Mouse (Mus musculus) hindbrain, embryonic 11.5 days (tissue): ENCODE measurements at regions not wholly inside any gene's neighbourhood (a gene's known extent, or its start where the extent isn't known, plus 50 kb on each side); places are given as distances from the start of the nearest gene placed in this dataset.

Source experiments
- ATAC-seq: fragments of 200-750 bp; cut with Nextera tagmentation; 2 replicates; pipeline ENCODE4 v1.8.0; 2017; ENCODE audit warnings: mild to moderate bottlenecking, moderate TSS enrichment, moderate library complexity; ENCODE audit not compliant: low FRiP score
- DNase-seq: peaks from one replicate; pipeline ENCODE4 v3.0.0-alpha.2; 2015; ENCODE audit warnings: low spot score
- H3K27ac ChIP-seq: fragments of 300-500 bp; sonication (generic); 2 replicates; pipeline ENCODE4 v1.5.1; 2014; ENCODE audit warnings: mild to moderate bottlenecking, low read depth, low read length
- H3K27me3 ChIP-seq: fragments of 300-500 bp; sonication (generic); 2 replicates; pipeline ENCODE4 v1.6.1; 2014; ENCODE audit warnings: mild to moderate bottlenecking, low read length, moderate library complexity, mixed read lengths; ENCODE audit not compliant: control insufficient read depth, insufficient read depth
- H3K36me3 ChIP-seq: fragments of 300-500 bp; sonication (generic); 2 replicates; pipeline ENCODE4 v1.6.1; 2014; ENCODE audit warnings: mild to moderate bottlenecking, low read length, moderate library complexity, mixed read lengths; ENCODE audit not compliant: control insufficient read depth, insufficient read depth
- H3K4me1 ChIP-seq: fragments of 300-500 bp; sonication (generic); replicated peaks from 2 replicates; pipeline ENCODE4 v1.6.1; 2014; ENCODE audit warnings: low read length, mixed read lengths; ENCODE audit not compliant: control insufficient read depth, insufficient read depth
- H3K4me2 ChIP-seq: fragments of 300-500 bp; sonication (generic); replicated peaks from 2 replicates; pipeline ENCODE4 v1.6.1; 2014; ENCODE audit warnings: mild to moderate bottlenecking, low read depth, low read length
- H3K4me3 ChIP-seq: fragments of 300-500 bp; sonication (generic); 2 replicates; pipeline ENCODE4 v1.5.1; 2014; ENCODE audit warnings: low read depth, low read length
- H3K9ac ChIP-seq: fragments of 300-500 bp; sonication (generic); 2 replicates; pipeline ENCODE4 v1.6.1; 2014; ENCODE audit warnings: low read depth, low read length
- H3K9me3 ChIP-seq: fragments of 300-500 bp; sonication (generic); 2 replicates; pipeline ENCODE4 v1.6.1; 2016; ENCODE audit warnings: low read length; ENCODE audit not compliant: control insufficient read depth
- WGBS: fragments of 180-500 bp; shearing (Covaris S2); extraction: QIAGEN DNeasy Blood & Tissue Kit; methylation state at CpG from one replicate; pipeline ENCODE4 v1.1.7; 2014; 5-methylcytosine and 5-hydroxymethylcytosine counted together

GRCm38 (mm10) chr13:39899332-39899731, 461.9 kb downstream of the Ofcc1 start:
- DNase-seq: no peak
- Histone ChIP-seq H3K9me3 (no peaks in the 10 kb centered on the region), H3K27ac (no peak overlapping the region)

GRCm38 (mm10) chr13:39898412-39898979, 462.8 kb downstream of the Ofcc1 start:
- H3K27ac ChIP-seq: no peak overlapping the region
- DNase-seq: no peak
- no peaks in the 10 kb centered on the region for H3K9me3 ChIP-seq
- no peak for ATAC-seq
- no peaks in the 10 kb centered on the region for H3K27me3 ChIP-seq
- 87% methylated on average over 5 of the region's 5 CpGs for WGBS
- no peak overlapping the region for H3K4me2 ChIP-seq
- no peak overlapping the region for H3K9ac ChIP-seq
- H3K4me1 ChIP-seq: no peaks in the 10 kb centered on the region
- H3K36me3 ChIP-seq: no peaks in the 10 kb centered on the region
- H3K4me3 ChIP-seq: no peak overlapping the region

More at GRCm38 (mm10) chr13:39899332-39899731, 461.9 kb downstream of the Ofcc1 start:
- Histone ChIP-seq H3K9ac (no peak overlapping the region), H3K4me3 (no peak overlapping the region), H3K4me1 (no peaks in the 10 kb centered on the region), H3K36me3 (no peaks in the 10 kb centered on the region), H3K27me3 (no peaks in the 10 kb centered on the region), H3K4me2 (no peak overlapping the region)
- WGBS: 94% methylated on average over 2 of the region's 2 CpGs
- ATAC-seq: no peak

GRCm38 (mm10) chr13:39894159-39894558, 467.1 kb downstream of the Ofcc1 start:
- WGBS: 71% methylated on average over 5 of the region's 5 CpGs
- Histone ChIP-seq H3K9ac (no peak overlapping the region), H3K4me2 (no peak overlapping the region), H3K27ac (no peak overlapping the region), H3K27me3 (no peaks in the 10 kb centered on the region), H3K36me3 (no peaks in the 10 kb centered on the region), H3K9me3 (no peaks in the 10 kb centered on the region), H3K4me3 (no peak overlapping the region), H3K4me1 (no peaks in the 10 kb centered on the region)
- ATAC-seq: no peak
- DNase-seq: no peak

- ATAC-seq (no peak), DNase-seq (no peak)
- no peaks in the 10 kb centered on the region for H3K9me3 ChIP-seq
- H3K36me3 ChIP-seq: no peaks in the 10 kb centered on the region
- no peak overlapping the region for H3K9ac ChIP-seq
- no peak overlapping the region for H3K4me3 ChIP-seq
- WGBS: 83% methylated on average over 7 of the region's 7 CpGs
- H3K4me1 ChIP-seq: no peaks in the 10 kb centered on the region; the same call in 1 of the 2 replicates
- no peak overlapping the region for H3K4me2 ChIP-seq
- peaks cover 30% of the 10 kb centered on the region for H3K27me3 ChIP-seq
- no peak overlapping the region for H3K27ac ChIP-seq
These were observed 480.2 kb downstream of the Ofcc1 start for GRCm38 (mm10) chr13:39881066-39881465.

- no peaks in the 10 kb centered on the region for H3K36me3 ChIP-seq
- peaks cover 36% of the 10 kb centered on the region for H3K27me3 ChIP-seq
- DNase-seq (no peak), ATAC-seq (no peak)
- H3K4me3 ChIP-seq: no peak overlapping the region
- no peak overlapping the region for H3K27ac ChIP-seq
- no peaks in the 10 kb centered on the region; the same call in 1 of the 2 replicates for H3K4me1 ChIP-seq
- no peaks in the 10 kb centered on the region for H3K9me3 ChIP-seq
- H3K9ac ChIP-seq: no peak overlapping the region
- H3K4me2 ChIP-seq: no peak overlapping the region
- 72% methylated on average over 2 of the region's 2 CpGs for WGBS
These were observed 481.1 kb downstream of the Ofcc1 start for GRCm38 (mm10) chr13:39880136-39880535.

- 0 out of 2 replicates have a peak overlapping the region, but pooled peaks have one; percentile 8 for H3K4me2 ChIP-seq
- no peak overlapping the region for H3K27ac ChIP-seq
- 17% methylated on average over 16 of the region's 16 CpGs for WGBS
- H3K4me3 ChIP-seq: no peak overlapping the region
- DNase-seq (peak; percentile 81), ATAC-seq (peak; percentile 99)
- no peaks in the 10 kb centered on the region for H3K36me3 ChIP-seq
- no peak overlapping the region for H3K9ac ChIP-seq
- H3K27me3 ChIP-seq: peaks cover 45% of the 10 kb centered on the region
- no peaks in the 10 kb centered on the region; the same call in 1 of the 2 replicates for H3K4me1 ChIP-seq
- no peaks in the 10 kb centered on the region for H3K9me3 ChIP-seq
These were observed 483.7 kb downstream of the Ofcc1 start for GRCm38 (mm10) chr13:39877361-39878141.

GRCm38 (mm10) chr13:39852257-39852800, 508.9 kb downstream of the Ofcc1 start:
- Histone ChIP-seq H3K4me2 (no peak overlapping the region), H3K27me3 (no peaks in the 10 kb centered on the region), H3K27ac (no peak overlapping the region), H3K9ac (no peak overlapping the region), H3K36me3 (no peaks in the 10 kb centered on the region), H3K9me3 (no peaks in the 10 kb centered on the region), H3K4me1 (no peaks in the 10 kb centered on the region), H3K4me3 (no peak overlapping the region)
- DNase-seq (no peak), ATAC-seq (no peak)
- WGBS: 90% methylated on average over 6 of the region's 6 CpGs

- H3K4me3 ChIP-seq: no peak overlapping the region
- WGBS: 67% methylated on average over 1 of the region's 1 CpGs
- H3K4me1 ChIP-seq: no peaks in the 10 kb centered on the region
- H3K9ac ChIP-seq: no peak overlapping the region
- H3K4me2 ChIP-seq: no peak overlapping the region
- no peaks in the 10 kb centered on the region for H3K36me3 ChIP-seq
- H3K9me3 ChIP-seq: no peaks in the 10 kb centered on the region
- no peak overlapping the region for H3K27ac ChIP-seq
- no peaks in the 10 kb centered on the region for H3K27me3 ChIP-seq
- DNase-seq (no peak), ATAC-seq (no peak)
These were observed 511.9 kb downstream of the Ofcc1 start for GRCm38 (mm10) chr13:39849391-39849790.
